Mouse (Mus musculus) frontal cortex, postnatal 10 days (tissue): Measurements from ENCODE around the gene Lrwd1.
"Not testable (repeated sequence)": the region's sequence is repeated elsewhere in the genome, so short reads cannot be mapped to it uniquely, and the experiment has no call there.

Source experiments
- DNase-seq, 2 experiments: peaks; one replicate each; pipeline ENCODE4 v3.0.0; 2022; ENCODE audit warnings: low spot score in 2 of 2, mixed read lengths in 1 of 2

Gene Lrwd1

DNA sequence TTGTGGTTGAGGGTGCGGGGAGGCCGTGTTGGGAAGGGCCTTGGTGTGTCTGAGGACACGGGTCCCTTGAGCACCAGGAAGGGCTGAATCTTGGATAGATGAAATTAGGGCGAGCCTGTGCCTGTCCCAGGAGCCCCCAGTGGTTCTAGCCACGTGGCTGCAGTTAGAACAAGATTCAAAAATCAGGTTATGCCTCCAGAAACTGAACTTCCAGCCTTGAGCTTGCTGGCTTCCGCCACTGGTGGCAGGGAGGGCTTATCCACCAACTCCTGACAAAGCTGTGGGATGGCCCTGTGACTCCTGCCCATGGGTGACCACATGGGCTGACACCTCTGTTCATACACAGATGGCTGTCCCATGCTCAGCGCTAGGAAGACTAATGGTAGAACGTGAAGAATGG, 11.8 kb upstream of the Lrwd1 start:
- no peak for DNase-seq

DNA sequence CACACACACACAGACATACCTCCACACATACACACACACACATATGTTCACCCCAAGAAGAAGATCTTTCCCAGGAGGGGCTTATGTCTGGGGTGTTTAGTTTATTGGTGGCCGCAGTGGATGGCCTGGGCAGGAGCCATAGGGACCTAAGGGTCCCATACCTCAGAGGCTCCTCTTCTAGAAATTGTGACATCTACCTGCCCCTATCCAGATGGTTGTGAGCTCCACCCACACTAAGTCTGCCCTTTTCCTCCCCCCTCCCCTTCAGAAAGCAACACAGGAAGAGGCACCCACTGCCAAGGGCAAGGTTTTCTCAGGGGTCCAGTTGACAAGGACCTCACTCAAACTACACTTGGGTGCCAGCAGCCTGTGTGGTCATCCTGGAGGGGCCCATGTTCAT, 11.1 kb upstream of the Lrwd1 start:
- no peak for DNase-seq

DNA sequence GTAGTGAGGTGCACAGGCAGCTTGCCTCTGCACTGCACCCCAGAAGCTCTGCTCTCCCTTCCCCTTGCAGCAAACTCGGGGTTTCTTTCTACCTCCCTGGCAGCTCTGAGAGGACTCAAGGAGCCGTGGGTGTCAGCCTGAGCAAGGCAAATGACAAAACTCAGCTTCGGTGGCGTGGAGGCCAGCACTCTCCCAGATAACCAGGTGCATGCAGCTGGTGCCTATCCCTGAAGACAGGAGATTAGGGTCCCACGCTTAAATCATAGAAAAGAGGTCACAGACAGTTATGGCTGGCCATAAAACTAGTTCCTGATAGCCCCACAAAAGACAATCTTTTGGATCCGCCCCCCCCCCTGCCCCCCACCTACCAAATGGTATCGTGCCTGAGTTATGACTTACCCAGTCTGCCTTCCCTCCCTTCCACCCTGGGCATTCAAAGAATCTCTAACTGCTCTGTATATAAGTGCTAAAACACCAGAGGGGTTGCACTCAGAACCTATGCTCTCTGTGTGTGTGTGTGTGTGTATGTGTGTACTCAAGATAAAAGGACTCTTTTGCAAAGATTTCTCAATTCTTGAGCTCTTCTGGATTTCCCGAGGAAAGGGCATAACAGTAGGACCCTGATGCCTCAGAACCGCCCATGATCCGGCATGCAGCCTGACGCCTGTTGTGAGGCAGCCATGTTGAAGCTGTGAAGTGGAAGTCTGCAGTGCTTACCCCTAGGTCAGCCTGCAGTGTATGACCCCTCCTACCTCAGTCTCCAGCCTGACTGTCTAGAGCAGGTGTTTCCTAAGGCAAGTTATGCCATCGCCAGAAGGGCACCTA, 8.9 kb upstream of the Lrwd1 start:
- no peak for DNase-seq

DNA sequence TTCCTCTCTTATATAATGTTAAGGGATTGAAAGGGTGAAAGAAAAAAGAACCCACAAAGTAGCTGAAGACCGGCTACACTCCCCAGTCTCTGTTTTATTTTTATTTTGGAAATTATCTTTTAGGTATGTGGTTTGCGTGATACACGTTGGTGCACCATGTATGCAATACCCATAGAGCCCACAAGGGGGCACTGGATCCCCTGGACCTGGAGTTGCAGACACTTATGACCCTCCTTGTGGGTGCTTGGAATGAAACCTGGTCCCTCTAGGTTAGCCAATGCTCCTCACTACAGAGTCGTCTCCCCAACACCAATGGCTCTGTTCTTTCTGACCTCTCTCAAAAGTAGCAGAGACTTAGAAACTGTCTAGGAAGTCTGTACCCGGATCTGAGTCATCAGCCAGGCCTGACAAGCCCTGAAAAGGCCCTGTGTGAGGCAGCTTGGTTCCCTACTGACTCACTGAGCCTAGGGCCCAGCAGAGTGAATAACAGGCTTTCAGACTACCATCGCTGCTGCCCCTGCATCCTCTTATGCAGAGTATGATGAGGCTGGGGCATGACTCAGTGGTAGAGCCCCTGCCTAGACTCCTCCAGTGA, 7.4 kb upstream of the Lrwd1 start:
- DNase-seq = no peak

GRCm38 (mm10) chr5:136142746-136143145, 6.9 kb upstream of the Lrwd1 start:
- no peak for DNase-seq

DNA sequence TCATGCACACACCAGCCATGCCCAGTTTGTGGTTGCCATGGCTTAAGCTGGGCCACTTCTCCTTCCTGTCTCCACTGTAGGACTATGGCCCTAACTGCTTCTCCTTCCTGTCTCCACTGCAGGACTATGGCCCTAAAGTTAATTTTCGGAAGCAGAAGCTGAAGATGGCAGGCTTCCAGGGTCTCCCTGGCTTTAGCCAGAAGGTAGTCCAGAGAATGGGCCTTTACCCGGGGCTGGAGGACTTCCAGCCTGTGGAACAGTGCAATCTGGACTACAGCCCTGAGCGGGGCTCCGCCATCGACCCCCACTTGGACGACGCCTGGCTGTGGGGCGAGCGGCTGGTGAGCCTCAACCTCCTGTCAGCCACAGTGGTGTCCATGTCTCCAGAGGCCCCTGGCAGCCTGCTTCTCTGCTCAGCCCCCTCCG, 4.2 kb upstream of the Lrwd1 start:
- DNase-seq = no peak

- DNase-seq = no peak
These were observed 3.5 kb upstream of the Lrwd1 start for GRCm38 (mm10) chr5:136139393-136139792.

GRCm38 (mm10) chr5:136137658-136138274, 1.9 kb upstream of the Lrwd1 start:
- no peak for DNase-seq

- no peak for DNase-seq
These were observed 567 bp upstream of the Lrwd1 start for GRCm38 (mm10) chr5:136136292-136136990.

DNA sequence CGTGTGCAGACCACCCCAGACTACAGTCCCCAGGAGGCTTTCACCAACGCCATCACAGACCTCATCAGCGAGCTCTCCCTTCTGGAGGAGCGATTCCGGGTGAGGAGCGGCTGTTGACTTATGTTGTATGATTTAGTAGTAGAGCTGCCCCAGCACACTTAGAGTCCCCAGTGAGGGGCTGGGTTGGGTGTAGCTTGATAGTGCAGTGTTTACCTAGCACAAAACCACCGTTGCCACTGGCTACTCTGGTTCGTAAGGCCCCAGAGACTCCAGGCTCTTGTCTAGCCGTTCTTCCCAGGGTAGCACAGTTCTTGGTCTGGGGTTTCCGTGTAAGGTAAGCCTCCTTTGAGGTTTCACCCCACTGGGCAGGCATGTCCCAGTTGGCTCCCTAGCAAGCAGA, 13.7 kb downstream of the Lrwd1 start:
- DNase-seq = no peak

GRCm38 (mm10) chr5:136116784-136117112, 19.1 kb downstream of the Lrwd1 start:
- DNase-seq = no peak

DNA sequence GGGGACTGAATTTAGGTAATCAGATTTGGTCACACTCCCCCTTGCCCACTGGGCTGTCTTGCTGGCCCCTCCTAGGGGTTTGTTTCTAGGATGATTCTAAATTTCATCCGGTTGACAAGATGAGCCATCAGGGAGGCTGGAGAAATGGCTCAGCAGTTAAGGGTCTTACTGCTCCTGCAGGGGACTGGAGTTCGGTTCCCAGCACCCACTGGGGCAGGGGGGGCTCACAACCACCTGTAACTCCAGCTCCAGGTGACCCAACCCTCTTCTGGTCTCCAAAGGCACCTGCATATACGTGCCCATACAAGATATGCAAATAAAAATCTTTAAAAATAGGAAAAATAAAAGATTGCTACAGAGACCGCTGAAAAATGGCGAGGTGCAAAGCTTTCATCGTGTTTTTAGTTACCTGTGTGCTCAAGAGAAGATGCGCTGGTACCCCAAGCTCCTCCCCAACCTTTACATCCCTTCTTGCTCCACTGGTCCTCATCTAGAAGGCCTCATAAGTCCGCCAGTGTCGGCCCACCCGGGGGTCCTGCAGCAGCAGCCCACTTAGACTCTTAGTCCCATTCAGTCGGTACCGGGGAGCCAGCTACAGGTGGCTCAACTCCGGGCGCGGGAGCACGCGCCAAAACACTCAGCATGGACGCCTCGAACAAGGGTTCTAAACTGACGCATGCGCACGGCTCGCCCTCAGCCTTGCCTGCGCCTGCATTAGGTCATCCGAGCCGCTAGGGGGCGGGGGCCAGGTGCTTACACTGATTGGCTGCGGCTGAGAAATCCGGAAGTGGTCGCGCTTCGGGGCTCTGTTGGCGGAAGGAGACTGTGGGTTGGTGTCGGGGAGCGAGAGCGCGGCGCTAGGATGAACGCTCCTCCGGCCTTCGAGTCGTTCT, 19.7 kb downstream of the Lrwd1 start, which contains the start of gene Polr2j:
TSS of gene Polr2j (plus strand) at position 741 of the 893 bp plus-strand sequence.
- peak; percentile 92 to 96 for DNase-seq

GRCm38 (mm10) chr5:136113546-136113945, 22.3 kb downstream of the Lrwd1 start:
- not testable (repeated sequence) for DNase-seq

DNA sequence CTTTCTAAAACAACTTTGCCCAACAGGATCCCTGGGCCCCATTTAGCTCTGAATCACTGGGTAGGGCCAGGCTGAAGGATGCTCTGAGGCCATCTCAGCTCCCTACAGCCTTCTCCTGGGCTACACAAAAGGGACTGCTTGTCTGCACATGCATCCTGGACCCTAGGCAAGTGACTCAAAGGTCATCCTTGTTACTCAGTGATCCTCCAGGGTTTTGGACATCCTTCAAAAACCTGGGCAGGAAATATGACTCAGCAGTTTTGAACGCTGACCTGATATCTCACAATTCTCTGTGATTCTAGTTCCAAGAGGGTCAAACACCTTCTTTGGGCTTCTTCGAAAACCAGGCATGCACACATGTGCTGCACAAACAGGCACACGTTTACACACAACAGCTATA, 26.8 kb downstream of the Lrwd1 start:
- DNase-seq = no peak

DNA sequence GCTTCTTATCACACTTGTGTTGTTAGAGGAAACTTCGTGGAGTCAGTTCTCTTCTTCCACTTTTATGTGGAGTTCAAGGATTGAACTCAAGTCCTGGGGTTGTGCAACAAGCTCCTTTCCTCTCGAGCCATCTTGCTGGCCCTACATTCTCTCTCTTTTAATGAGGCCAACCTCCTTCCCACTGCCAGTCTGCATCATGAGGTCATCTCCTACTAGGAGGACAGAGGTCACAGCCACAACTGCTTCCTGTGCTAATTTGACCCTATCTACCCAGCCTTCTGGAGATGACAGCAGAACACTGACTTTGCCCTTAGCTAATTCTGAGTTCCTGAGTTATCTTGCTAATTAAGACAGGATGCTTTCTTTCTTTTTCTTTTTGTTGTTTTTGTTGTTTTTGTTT, 27.4 kb downstream of the Lrwd1 start:
- DNase-seq = no peak

GRCm38 (mm10) chr5:136104511-136104910, 31.4 kb downstream of the Lrwd1 start:
- DNase-seq = no peak

GRCm38 (mm10) chr5:136102099-136102820, 33.6 kb downstream of the Lrwd1 start:
- peak; percentile 46 to 70 for DNase-seq

DNA sequence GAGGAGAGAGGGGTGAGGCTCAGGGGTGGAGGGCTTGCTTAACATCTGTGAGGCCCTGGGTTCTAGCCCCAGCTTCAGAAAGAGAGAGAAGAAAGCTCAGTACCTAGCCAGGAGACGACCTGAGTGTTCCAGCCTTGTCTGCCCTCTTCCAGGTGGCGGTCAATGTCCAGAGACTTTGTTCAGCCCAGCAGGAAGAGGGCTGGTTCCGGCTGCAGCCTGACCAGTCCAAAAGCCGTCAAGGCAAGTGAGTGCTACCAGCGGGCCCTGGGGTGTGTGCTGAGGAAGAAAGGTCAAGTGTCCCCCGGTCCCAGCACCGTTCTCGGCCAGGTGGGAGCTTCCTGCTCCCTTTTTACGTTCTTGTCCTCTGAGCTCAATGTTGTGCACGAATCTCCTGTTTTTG, 37.3 kb downstream of the Lrwd1 start:
- no peak for DNase-seq

DNA sequence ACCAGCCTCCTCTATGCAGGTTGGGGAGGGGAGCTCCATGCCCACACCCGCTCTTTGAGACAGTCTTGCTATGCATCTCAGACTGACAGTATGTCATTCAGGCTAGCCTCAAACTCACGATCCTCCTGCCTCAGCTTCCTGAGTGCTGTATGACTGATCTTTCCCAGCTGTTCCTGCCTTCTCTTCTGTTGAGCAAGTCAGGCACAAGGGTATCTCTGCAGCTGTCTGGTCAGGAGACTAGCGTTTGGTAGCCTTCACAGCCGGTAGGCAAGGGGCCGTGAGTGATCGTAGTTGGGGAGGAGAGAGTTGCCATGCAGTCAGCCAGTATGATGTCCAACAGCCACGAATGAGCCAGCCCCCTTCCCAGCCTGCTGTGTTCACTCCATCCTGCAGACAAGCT, 40.8 kb downstream of the Lrwd1 start:
- no peak for DNase-seq

DNA sequence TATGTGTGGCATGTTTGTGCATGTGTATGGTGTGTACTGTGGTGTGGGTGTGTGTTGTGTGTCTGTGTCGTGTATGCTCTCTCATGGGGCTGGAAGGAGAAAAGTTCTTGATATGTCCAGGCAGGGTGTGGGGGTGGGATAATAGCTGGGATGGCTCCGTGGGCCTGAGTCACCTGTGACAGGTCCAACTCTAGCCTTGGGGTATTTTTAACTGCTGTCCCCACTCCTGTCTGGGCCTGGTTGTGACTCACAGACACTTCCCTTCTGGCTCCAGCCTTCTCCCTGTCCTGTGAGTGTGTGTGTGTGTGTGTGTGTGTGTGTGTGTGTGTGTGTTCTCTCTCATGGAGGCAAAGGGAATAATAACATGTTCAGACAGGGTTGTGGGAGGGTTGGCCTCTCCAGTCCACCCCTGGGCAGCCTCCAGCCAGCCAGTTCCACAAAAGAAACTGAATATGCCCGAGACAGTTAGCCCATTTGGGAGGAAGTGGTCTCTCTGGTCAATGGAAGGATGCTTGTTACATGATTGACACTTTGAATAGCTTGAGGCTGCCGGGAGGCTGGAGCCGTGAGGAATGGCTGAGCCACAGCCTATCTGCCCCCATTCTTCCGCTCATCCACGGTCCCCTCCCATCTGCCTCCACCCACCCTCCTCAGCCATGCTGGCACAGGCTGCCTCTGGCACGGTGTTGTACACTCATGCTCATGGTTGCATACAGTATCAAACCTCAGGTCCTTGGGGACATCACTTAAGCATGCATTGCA, 41.4 kb downstream of the Lrwd1 start:
- no peak for DNase-seq
